Mouse (Mus musculus): Measurements from ENCODE around the gene Actn1. TPM values are rescaled to one million over a fixed set of nuclear protein-coding genes. Genes with fewer than 3 reads are reported as not detected.
A peak's percentile ranks its signal among the peaks of the same experiment; 100 is the strongest.

The Actn1 gene
- polyA plus RNA-seq, 1 experiment from 2014 or later = 24.1 TPM

GRCm38 (mm10) chr12:80135173-80135572, 125.0 kb downstream of the Actn1 start:
- no peak for DNase-seq (ENCODE audit: low spot score)
- Histone ChIP-seq H3K9me3 (no peaks in the 10 kb centered on the region), H3K36me3 (no peaks in the 10 kb centered on the region), H3K27me3 (ENCODE audit: insufficient read depth, poor library complexity, severe bottlenecking) (0 out of 2 replicates have a peak, but pooled peaks cover 9% of the 10 kb centered on the region), H3K27ac (no peak overlapping the region), H3K4me1 (replicated peaks) (peaks cover 34% of the 10 kb centered on the region), H3K4me3 (no peak overlapping the region)
- 91% methylated on average over 8 of the region's 8 CpGs for WGBS

GRCm38 (mm10) chr12:80133011-80133545, 127.1 kb downstream of the Actn1 start:
- H3K27ac ChIP-seq = peak overlapping the region; percentile 100
- 44% methylated on average over 9 of the region's 9 CpGs for WGBS
- H3K4me3 ChIP-seq = peak overlapping the region; percentile 71; the same call in 1 of the 2 replicates
- 0 out of 2 replicates have a peak, but pooled peaks cover 9% of the 10 kb centered on the region for H3K27me3 ChIP-seq (ENCODE audit: insufficient read depth, poor library complexity, severe bottlenecking)
- DNase-seq (ENCODE audit: low spot score) = no peak
- H3K9me3 ChIP-seq = no peaks in the 10 kb centered on the region
- H3K36me3 ChIP-seq = no peaks in the 10 kb centered on the region
- peaks cover 40% of the 10 kb centered on the region for H3K4me1 ChIP-seq (replicated peaks)

GRCm38 (mm10) chr12:80132250-80133003, 127.7 kb downstream of the Actn1 start:
- H3K9me3 ChIP-seq = no peaks in the 10 kb centered on the region
- under 1% methylated on average over 66 of the region's 66 CpGs for WGBS
- H3K36me3 ChIP-seq = peaks cover 3% of the 10 kb centered on the region; the same call in 1 of the 2 replicates
- H3K27ac ChIP-seq = peak overlapping the region; percentile 100
- 0 out of 2 replicates have a peak, but pooled peaks cover 9% of the 10 kb centered on the region for H3K27me3 ChIP-seq (ENCODE audit: insufficient read depth, poor library complexity, severe bottlenecking)
- H3K4me3 ChIP-seq = peak overlapping the region; percentile 71
- H3K4me1 ChIP-seq (replicated peaks) = peaks cover 40% of the 10 kb centered on the region
- DNase-seq (ENCODE audit: low spot score) = peak; percentile 92

DNA sequence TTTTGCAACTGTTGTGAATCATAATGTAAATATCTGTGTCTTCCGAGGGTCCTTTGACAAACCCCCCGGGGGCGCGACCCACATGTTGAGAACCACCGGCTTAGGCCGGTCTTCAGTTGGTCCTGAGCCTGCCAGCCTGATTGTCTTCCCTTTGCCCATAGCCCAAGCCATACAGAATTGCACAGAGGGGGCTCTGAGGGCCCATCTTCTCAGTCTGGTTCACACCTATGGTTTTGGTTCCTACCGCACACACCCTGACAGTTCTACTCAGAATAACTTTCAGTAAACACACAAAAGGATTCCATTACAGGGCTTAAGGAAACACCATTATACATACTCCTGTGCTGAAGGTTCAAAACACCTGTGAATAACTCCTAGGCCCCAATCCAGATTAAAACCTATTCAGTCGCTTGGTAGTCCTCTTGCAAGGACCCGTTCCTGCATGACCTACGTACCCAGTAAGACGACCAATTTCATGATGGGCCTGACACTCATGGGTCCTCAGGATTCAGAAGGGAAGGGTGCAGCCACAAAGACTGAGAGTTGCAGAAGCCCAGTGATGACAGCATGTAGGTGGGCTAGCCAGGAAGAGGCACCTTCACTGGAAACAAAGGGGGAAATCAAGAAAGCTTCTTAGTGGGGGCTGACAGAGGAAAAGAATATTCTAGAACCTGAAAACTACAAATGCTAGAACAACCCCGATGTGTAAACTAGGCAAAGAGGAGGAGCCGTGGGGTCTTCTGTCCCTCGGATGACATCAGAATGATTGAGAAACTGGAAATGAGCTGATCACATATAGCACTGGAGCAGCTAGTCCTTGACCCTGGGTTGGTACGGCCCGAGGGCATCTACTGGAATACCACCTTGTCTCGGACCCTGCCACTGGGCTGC, 128.6 kb downstream of the Actn1 start:
- peak overlapping the region; percentile 100 for H3K27ac ChIP-seq
- H3K9me3 ChIP-seq = no peaks in the 10 kb centered on the region
- H3K4me1 ChIP-seq (replicated peaks) = peaks cover 40% of the 10 kb centered on the region
- DNase-seq (ENCODE audit: low spot score) = peak; percentile 25
- peak overlapping the region; percentile 71 for H3K4me3 ChIP-seq
- 0 out of 2 replicates have a peak, but pooled peaks cover 9% of the 10 kb centered on the region for H3K27me3 ChIP-seq (ENCODE audit: insufficient read depth, poor library complexity, severe bottlenecking)
- WGBS = 58% methylated on average over 17 of the region's 17 CpGs
- peaks cover 12% of the 10 kb centered on the region; the same call in 1 of the 2 replicates for H3K36me3 ChIP-seq

- Histone ChIP-seq H3K4me1 (replicated peaks) (peaks cover 40% of the 10 kb centered on the region), H3K27ac (peak overlapping the region; percentile 100), H3K9me3 (no peaks in the 10 kb centered on the region), H3K36me3 (peaks cover 15% of the 10 kb centered on the region; the same call in 1 of the 2 replicates), H3K4me3 (peak overlapping the region; percentile 27), H3K27me3 (ENCODE audit: insufficient read depth, poor library complexity, severe bottlenecking) (0 out of 2 replicates have a peak, but pooled peaks cover 9% of the 10 kb centered on the region)
- WGBS = 9% methylated on average over 6 of the region's 6 CpGs
- peak; percentile 64 for DNase-seq (ENCODE audit: low spot score)
These were observed 129.4 kb downstream of the Actn1 start for GRCm38 (mm10) chr12:80130558-80131358.

DNA sequence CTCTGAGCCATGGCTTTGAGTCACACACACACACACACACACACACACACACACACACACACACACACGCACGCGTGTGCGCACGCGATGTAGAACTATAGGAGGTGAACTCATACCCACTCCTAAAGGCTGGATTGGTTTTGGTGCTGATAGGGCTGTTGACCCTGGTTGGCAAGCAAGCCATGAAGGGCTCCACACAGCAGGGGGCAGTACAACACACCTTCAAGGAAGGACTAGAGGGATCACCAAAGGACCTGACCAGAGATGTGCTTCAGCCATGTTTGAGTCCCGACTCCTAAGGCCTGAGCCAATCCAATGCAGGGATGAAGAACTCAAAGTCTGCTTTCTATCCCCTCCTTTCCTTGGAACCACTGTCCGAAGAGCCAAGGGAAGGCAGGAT, 130.6 kb downstream of the Actn1 start:
- Histone ChIP-seq H3K36me3 (peaks cover 19% of the 10 kb centered on the region; the same call in 1 of the 2 replicates), H3K27me3 (ENCODE audit: insufficient read depth, poor library complexity, severe bottlenecking) (0 out of 2 replicates have a peak, but pooled peaks cover 3% of the 10 kb centered on the region), H3K27ac (peak overlapping the region; percentile 100), H3K4me1 (replicated peaks) (peaks cover 43% of the 10 kb centered on the region), H3K9me3 (no peaks in the 10 kb centered on the region), H3K4me3 (no peak overlapping the region)
- 96% methylated on average over 8 of the region's 8 CpGs for WGBS
- DNase-seq (ENCODE audit: low spot score) = no peak

DNA sequence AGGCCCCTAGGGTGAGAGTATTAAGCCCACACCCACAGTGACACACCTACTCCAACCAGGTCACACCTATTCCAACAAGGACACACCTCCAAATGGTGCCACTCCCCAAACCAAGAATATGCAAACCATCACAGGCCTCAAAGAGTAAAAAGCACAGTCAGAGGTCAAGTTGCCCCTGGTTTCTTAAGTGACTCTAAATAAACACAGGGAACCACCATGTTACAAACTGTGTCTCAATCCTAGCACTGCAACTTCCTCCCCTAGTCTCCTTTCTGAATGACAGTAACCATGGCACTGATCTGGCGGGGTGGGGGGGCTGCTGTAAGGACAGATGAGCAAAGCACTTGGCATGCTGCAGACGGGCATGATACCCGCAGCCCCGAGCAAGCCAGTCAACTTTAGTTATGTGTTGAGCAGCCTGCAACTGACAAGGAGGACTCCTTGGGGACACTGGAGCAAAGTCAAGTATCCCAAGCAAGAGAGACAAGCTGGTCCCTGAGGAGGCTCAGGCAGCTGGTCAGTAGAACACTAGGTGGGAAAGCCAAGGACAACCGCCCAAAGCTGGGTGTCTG, 132.9 kb downstream of the Actn1 start:
- WGBS = 90% methylated on average over 5 of the region's 5 CpGs
- Histone ChIP-seq H3K36me3 (peaks cover 25% of the 10 kb centered on the region; the same call in 1 of the 2 replicates), H3K27me3 (ENCODE audit: insufficient read depth, poor library complexity, severe bottlenecking) (no peaks in the 10 kb centered on the region), H3K4me3 (no peak overlapping the region), H3K9me3 (no peaks in the 10 kb centered on the region), H3K27ac (no peak overlapping the region), H3K4me1 (replicated peaks) (peaks cover 54% of the 10 kb centered on the region)
- no peak for DNase-seq (ENCODE audit: low spot score)

- peaks cover 35% of the 10 kb centered on the region for H3K4me1 ChIP-seq (replicated peaks)
- WGBS = 93% methylated on average over 5 of the region's 5 CpGs
- no peak overlapping the region for H3K27ac ChIP-seq
- H3K4me3 ChIP-seq = no peak overlapping the region
- H3K36me3 ChIP-seq = peaks cover 35% of the 10 kb centered on the region
- DNase-seq (ENCODE audit: low spot score) = no peak
- no peaks in the 10 kb centered on the region for H3K9me3 ChIP-seq
- no peaks in the 10 kb centered on the region for H3K27me3 ChIP-seq (ENCODE audit: insufficient read depth, poor library complexity, severe bottlenecking)
These were observed 134.9 kb downstream of the Actn1 start for GRCm38 (mm10) chr12:80125316-80125715.

GRCm38 (mm10) chr12:80124756-80125155, 135.4 kb downstream of the Actn1 start:
- H3K27me3 ChIP-seq (ENCODE audit: insufficient read depth, poor library complexity, severe bottlenecking) = no peaks in the 10 kb centered on the region
- 90% methylated on average over 3 of the region's 3 CpGs for WGBS
- no peaks in the 10 kb centered on the region for H3K9me3 ChIP-seq
- peaks cover 40% of the 10 kb centered on the region for H3K36me3 ChIP-seq
- no peak for DNase-seq (ENCODE audit: low spot score)
- 0 out of 2 replicates have a peak overlapping the region, but pooled peaks have one; percentile 9 for H3K27ac ChIP-seq
- no peak overlapping the region for H3K4me3 ChIP-seq
- H3K4me1 ChIP-seq (replicated peaks) = peaks cover 29% of the 10 kb centered on the region

DNA sequence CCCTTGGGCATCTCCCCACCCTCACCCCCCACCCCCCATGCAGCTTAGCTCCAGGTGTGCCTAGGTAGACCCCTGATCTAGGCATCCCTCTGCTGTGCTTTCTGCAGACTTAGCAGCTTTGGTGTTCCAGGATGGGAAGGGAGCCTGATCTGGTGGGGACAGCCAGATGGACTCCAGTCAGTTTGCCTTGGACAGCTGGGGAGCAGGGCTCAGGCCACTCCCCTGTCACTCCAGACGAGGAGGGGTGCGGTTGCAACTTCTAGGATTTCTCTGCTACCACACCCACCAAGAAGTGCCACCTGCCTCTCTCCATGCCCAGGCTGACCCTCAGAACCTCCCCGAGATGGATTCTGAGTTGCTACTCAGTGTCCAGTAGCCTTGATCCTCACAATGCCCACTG, 136.0 kb downstream of the Actn1 start:
- WGBS = 71% methylated on average over 3 of the region's 3 CpGs
- Histone ChIP-seq H3K9me3 (no peaks in the 10 kb centered on the region), H3K36me3 (peaks cover 45% of the 10 kb centered on the region), H3K27me3 (ENCODE audit: insufficient read depth, poor library complexity, severe bottlenecking) (no peaks in the 10 kb centered on the region), H3K4me3 (no peak overlapping the region), H3K4me1 (replicated peaks) (peaks cover 24% of the 10 kb centered on the region), H3K27ac (0 out of 2 replicates have a peak overlapping the region, but pooled peaks have one; percentile 9)
- DNase-seq (ENCODE audit: low spot score) = no peak

DNA sequence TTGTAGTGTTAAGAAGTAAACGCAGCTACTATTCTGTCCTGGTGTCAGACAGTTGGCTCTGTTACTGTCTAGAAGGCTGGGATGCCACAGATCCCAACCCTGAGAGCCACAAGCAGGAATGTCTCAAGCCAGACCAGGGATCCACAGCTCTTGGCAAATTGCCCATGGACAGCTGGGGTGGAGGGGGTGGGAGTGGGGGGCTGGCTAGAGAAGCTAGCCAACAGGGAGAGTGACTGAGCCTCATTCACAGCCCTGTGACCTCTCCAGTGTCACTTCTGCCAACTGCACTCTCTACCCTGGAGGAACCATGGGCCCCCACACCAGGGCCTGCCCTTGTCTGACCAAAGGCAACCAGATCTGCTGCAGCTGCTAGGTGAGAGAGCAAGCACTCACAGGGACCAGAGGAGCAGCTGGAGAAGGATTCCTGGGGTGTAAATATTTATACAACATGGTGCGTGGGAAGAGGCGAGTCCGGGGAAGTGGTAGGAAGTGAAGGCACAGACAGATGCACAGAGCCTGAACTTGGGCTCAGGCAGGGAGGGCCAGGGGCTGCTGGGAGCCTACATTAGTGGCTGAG, 136.9 kb downstream of the Actn1 start:
- Histone ChIP-seq H3K4me1 (replicated peaks) (peaks cover 21% of the 10 kb centered on the region), H3K9me3 (no peaks in the 10 kb centered on the region), H3K4me3 (no peak overlapping the region), H3K36me3 (peaks cover 50% of the 10 kb centered on the region), H3K27ac (peak overlapping the region; percentile 72; the same call in 1 of the 2 replicates), H3K27me3 (ENCODE audit: insufficient read depth, poor library complexity, severe bottlenecking) (no peaks in the 10 kb centered on the region)
- no peak for DNase-seq (ENCODE audit: low spot score)
- WGBS = 81% methylated on average over 4 of the region's 4 CpGs

All from hindbrain, embryonic 10.5 days (tissue).